Mouse (Mus musculus): ENCODE data around the gene Ppp2r5b.

DNA sequence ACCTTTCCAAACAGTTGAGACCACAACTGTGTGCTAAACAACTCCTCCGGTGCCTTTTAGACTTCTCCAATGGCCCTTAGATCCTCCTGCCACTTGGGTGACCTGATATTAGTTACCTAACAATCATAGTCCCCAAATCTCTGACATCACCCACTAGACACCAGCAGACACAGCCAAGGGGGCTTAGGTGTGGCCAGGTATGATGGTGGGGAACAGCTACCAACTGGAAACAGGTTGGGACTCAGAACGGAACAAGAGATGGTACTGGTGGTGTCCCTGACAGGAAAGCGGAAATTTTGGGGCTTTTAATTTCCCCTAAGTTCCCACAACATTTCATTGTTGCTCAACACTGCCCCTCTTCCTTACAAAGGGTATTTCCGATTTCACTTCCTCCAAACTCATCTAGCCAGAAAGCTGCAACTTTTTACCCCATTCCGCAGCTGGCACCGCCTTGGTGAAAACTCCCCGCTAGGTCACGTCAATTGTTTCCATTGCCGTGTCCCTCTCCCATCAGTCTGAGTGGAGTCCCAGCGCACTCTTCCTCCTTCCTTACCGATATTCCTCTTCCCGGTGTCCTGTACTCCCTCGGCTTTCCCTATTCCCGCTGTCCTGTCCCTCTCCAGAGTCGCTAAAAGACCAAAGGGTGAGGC lies 40.2 kb upstream of the Ppp2r5b start:
- TF ChIP-seq MYOG (IDR thresholded peaks at IDR 0.05; ENCODE audit: control insufficient read depth, extremely low read depth, insufficient read length) = no peak
- no peak for TF ChIP-seq CTCF (IDR thresholded peaks at IDR 0.05; ENCODE audit: control insufficient read depth, insufficient read depth, insufficient read length)
- no peak for TF ChIP-seq MAX (IDR thresholded peaks at IDR 0.05)
- no peak for TF ChIP-seq FOSL1 (IDR thresholded peaks at IDR 0.05; ENCODE audit: insufficient read depth, low read length, poor library complexity, severe bottlenecking)
- TF ChIP-seq CEBPB (IDR thresholded peaks at IDR 0.05; ENCODE audit: low read depth) = no peak
- no peak for TF ChIP-seq USF1 (IDR thresholded peaks at IDR 0.05; ENCODE audit: low read depth)

Measured in C2C12 (cell line).